Mouse (Mus musculus) small intestine, adult 2 months (tissue): ENCODE measurements at regions not wholly inside any gene's neighbourhood (a gene's known extent, or its start where the extent isn't known, plus 50 kb on each side); places are given as distances from the start of the nearest gene placed in this dataset.

ENCODE experiments used
- CTCF ChIP-seq: fragments of 200-500 bp; IDR thresholded peaks from 2 replicates; pipeline ENCODE4 v1.5.1; 2012; ENCODE audit warnings: low read depth, mild to moderate bottlenecking, control low read depth, inconsistent platforms, low read length, moderate library complexity, mixed read lengths; ENCODE audit not compliant: insufficient replicate concordance, insufficient read length; ENCODE audit errors: extremely low read depth
- POLR2A ChIP-seq: fragments of 200-500 bp; IDR thresholded peaks from 2 replicates; pipeline ENCODE4 v1.6.1; 2012; ENCODE audit warnings: low read depth, mild to moderate bottlenecking, control low read depth, inconsistent platforms, low read length, moderate library complexity

DNA sequence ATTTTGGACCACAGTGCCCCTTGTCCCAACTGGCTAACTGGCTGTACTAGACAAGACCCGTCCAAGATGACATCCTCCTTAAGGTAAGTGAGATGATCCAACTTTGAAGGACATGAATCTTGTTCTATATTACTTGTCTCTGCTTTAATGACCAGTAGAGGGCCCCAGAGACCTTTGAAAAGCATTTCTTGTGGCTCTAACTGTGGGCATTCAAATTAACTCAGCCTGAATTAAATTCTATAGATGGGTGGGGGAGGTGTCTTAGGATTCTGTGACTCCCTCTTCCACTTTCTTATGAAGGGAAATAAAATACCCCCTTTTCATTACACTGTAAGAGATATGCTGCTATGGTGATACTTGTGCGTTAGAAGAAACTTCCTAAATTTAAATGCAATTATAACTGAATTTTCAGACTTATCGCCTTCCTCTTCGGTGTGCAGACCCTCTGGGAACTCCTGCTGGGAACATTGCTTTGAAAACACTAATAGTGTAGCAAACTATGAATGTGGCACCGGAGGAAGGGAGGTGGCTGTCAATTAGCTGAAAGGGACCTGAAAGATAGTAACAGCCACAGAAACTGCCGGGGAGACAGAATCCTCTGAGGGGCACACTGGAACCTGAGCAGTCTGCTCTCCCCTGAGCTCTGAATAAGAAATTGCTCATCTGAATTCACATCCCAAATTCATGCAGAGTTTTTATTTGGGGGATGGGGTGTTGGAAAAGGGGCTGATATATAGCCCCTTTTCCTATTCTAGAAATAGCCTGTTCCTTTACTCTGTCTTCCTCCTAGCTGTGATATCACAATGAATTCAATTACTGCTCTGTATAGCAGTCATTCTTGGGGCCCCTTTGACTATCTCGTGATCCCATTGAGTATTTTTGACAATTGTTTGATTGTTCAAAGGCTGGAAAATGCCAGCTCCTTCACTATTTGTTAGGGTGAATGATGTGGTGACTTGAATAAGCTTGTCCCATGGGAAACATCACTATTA is 179.9 kb upstream of the A1bg start:
- TF ChIP-seq POLR2A (no peak), CTCF (no peak)
